Mouse (Mus musculus): ENCODE data around the gene Filip1l. TPM values are rescaled to one million over a fixed set of nuclear protein-coding genes. Genes with fewer than 3 reads are reported as not detected.
A peak's percentile ranks its signal among the peaks of the same experiment; 100 is the strongest.

Gene Filip1l
- polyA plus RNA-seq, 1 experiment from 2014 or later = 13.0 TPM

GRCm38 (mm10) chr16:57397845-57398244 lies 45.0 kb downstream of the Filip1l start:
- Histone ChIP-seq H3K36me3 (ENCODE audit: control insufficient read depth, insufficient read depth, low read length) (no peaks in the 10 kb centered on the region), H3K4me1 (ENCODE audit: control insufficient read depth, insufficient read depth, low read length) (no peaks in the 10 kb centered on the region), H3K4me2 (ENCODE audit: low read depth) (no peak overlapping the region), H3K9me3 (ENCODE audit: control insufficient read depth, low read length) (no peaks in the 10 kb centered on the region), H3K9ac (ENCODE audit: low read length) (no peak overlapping the region), H3K4me3 (ENCODE audit: low read depth, low read length) (no peak overlapping the region), H3K27me3 (ENCODE audit: control insufficient read depth, insufficient read depth, low read length) (no peaks in the 10 kb centered on the region), H3K27ac (ENCODE audit: low read depth, low read length) (no peak overlapping the region)
- 82% methylated on average over 6 of the region's 6 CpGs for WGBS
- ATAC-seq (ENCODE audit: insufficient read depth, low FRiP score, low TSS enrichment) (no peak), DNase-seq (ENCODE audit: low spot score) (no peak)

DNA sequence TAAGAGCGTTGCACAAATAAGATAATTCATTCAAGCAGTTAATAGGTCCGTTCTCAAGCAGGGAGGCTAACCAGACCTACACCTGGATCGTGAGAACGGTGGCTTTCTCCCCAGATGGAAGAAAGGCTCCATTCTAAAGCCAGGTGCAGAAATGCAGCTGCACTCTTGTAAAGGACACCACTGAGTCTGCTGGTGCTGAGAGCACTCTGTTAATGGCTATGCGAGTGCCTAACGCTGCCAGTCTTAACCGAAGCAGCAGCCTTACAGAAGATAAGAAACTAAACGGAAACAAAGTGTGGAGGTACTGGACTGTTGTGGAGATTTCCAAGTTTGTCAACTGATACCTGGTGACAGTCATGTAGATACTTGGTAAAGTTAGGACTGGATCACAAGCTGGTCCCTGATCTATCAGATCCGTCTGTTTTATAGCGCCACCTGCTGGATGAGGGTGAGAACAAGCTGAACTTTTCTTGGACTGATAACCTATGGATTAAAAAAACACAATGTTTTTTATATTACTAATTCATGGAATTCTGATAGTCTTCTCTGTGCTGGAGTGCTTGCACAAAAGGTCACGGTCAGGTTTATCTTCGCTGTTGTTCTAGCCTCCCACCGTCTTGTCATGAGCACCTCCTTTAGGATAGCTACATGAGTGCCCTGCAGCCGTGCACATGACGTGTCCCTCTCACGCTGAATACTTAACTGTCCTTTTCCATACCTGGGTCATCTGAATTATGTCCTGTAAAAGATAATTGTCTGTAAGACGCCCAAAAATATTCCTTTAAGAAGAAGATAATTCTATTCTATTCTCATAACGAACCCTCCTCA lies 45.7 kb downstream of the Filip1l start:
- H3K4me3 ChIP-seq (ENCODE audit: low read depth, low read length) = no peak overlapping the region
- peak; percentile 43; the same call in 1 of the 2 replicates for ATAC-seq (ENCODE audit: insufficient read depth, low FRiP score, low TSS enrichment)
- peak; percentile 58 for DNase-seq (ENCODE audit: low spot score)
- no peaks in the 10 kb centered on the region for H3K9me3 ChIP-seq (ENCODE audit: control insufficient read depth, low read length)
- no peaks in the 10 kb centered on the region for H3K27me3 ChIP-seq (ENCODE audit: control insufficient read depth, insufficient read depth, low read length)
- WGBS = 67% methylated on average over 18 of the region's 18 CpGs
- H3K4me1 ChIP-seq (ENCODE audit: control insufficient read depth, insufficient read depth, low read length) = no peaks in the 10 kb centered on the region
- H3K36me3 ChIP-seq (ENCODE audit: control insufficient read depth, insufficient read depth, low read length) = no peaks in the 10 kb centered on the region
- H3K27ac ChIP-seq (ENCODE audit: low read depth, low read length) = no peak overlapping the region
- no peak overlapping the region for H3K4me2 ChIP-seq (ENCODE audit: low read depth)
- H3K9ac ChIP-seq (ENCODE audit: low read length) = no peak overlapping the region

GRCm38 (mm10) chr16:57399566-57399965 lies 46.7 kb downstream of the Filip1l start:
- H3K4me1 ChIP-seq (ENCODE audit: control insufficient read depth, insufficient read depth, low read length) = no peaks in the 10 kb centered on the region
- WGBS = 89% methylated on average over 10 of the region's 10 CpGs
- no peak overlapping the region for H3K4me2 ChIP-seq (ENCODE audit: low read depth)
- no peak overlapping the region for H3K4me3 ChIP-seq (ENCODE audit: low read depth, low read length)
- no peak for ATAC-seq (ENCODE audit: insufficient read depth, low FRiP score, low TSS enrichment)
- no peak overlapping the region for H3K27ac ChIP-seq (ENCODE audit: low read depth, low read length)
- DNase-seq (ENCODE audit: low spot score) = no peak
- no peaks in the 10 kb centered on the region for H3K27me3 ChIP-seq (ENCODE audit: control insufficient read depth, insufficient read depth, low read length)
- no peak overlapping the region for H3K9ac ChIP-seq (ENCODE audit: low read length)
- H3K9me3 ChIP-seq (ENCODE audit: control insufficient read depth, low read length) = no peaks in the 10 kb centered on the region
- no peaks in the 10 kb centered on the region for H3K36me3 ChIP-seq (ENCODE audit: control insufficient read depth, insufficient read depth, low read length)

DNA sequence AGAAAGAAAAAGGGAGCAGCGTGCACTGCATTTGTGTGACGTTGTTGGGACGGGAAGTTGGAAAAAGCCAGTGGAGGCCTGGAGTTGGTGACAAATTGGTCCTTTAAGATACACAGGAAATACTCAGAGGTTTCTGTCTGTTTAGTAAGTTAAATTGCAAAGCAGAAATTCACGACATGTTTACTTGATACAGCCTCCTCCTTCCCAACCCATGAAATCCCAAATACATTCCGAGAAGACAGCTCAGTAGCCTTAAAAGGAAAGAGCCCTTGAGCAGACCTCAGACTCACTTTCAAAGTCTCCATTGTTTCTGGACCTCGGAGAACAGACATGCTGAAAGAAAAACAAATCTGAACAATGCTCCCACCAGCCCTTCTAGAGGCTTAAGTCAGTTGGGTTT lies 48.8 kb downstream of the Filip1l start:
- Histone ChIP-seq H3K9ac (ENCODE audit: low read length) (no peak overlapping the region), H3K27me3 (ENCODE audit: control insufficient read depth, insufficient read depth, low read length) (no peaks in the 10 kb centered on the region), H3K36me3 (ENCODE audit: control insufficient read depth, insufficient read depth, low read length) (no peaks in the 10 kb centered on the region), H3K27ac (ENCODE audit: low read depth, low read length) (no peak overlapping the region), H3K4me2 (ENCODE audit: low read depth) (no peak overlapping the region), H3K9me3 (ENCODE audit: control insufficient read depth, low read length) (no peaks in the 10 kb centered on the region), H3K4me3 (ENCODE audit: low read depth, low read length) (no peak overlapping the region), H3K4me1 (ENCODE audit: control insufficient read depth, insufficient read depth, low read length) (no peaks in the 10 kb centered on the region)
- 64% methylated on average over 6 of the region's 6 CpGs for WGBS
- ATAC-seq (ENCODE audit: insufficient read depth, low FRiP score, low TSS enrichment) (no peak), DNase-seq (ENCODE audit: low spot score) (no peak)

DNA sequence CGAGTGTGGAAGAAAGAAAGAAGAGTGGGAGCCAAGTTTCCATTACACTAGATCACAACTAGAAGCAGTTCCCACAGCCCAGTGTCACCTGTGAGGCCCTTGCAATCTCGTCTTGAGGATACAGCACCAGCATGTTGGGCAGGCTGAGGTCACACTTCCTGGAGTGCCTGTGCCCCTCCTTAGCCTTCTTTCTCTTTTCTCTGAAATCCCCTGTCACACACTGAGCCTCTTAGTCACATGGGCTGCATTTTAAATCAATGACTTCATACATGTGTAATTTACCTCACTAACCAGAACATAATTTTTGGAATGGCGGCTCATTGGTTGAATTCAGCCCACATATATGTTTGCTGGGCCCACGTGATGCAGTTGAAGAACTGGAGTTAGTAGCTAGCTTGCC lies 50.0 kb downstream of the Filip1l start:
- H3K4me1 ChIP-seq (ENCODE audit: control insufficient read depth, insufficient read depth, low read length) = no peaks in the 10 kb centered on the region
- H3K9ac ChIP-seq (ENCODE audit: low read length) = no peak overlapping the region
- no peaks in the 10 kb centered on the region for H3K9me3 ChIP-seq (ENCODE audit: control insufficient read depth, low read length)
- H3K27ac ChIP-seq (ENCODE audit: low read depth, low read length) = no peak overlapping the region
- H3K4me2 ChIP-seq (ENCODE audit: low read depth) = no peak overlapping the region
- H3K36me3 ChIP-seq (ENCODE audit: control insufficient read depth, insufficient read depth, low read length) = no peaks in the 10 kb centered on the region
- ATAC-seq (ENCODE audit: insufficient read depth, low FRiP score, low TSS enrichment) (no peak), DNase-seq (ENCODE audit: low spot score) (no peak)
- H3K27me3 ChIP-seq (ENCODE audit: control insufficient read depth, insufficient read depth, low read length) = no peaks in the 10 kb centered on the region
- WGBS = 90% methylated on average over 4 of the region's 4 CpGs
- H3K4me3 ChIP-seq (ENCODE audit: low read depth, low read length) = no peak overlapping the region

DNA sequence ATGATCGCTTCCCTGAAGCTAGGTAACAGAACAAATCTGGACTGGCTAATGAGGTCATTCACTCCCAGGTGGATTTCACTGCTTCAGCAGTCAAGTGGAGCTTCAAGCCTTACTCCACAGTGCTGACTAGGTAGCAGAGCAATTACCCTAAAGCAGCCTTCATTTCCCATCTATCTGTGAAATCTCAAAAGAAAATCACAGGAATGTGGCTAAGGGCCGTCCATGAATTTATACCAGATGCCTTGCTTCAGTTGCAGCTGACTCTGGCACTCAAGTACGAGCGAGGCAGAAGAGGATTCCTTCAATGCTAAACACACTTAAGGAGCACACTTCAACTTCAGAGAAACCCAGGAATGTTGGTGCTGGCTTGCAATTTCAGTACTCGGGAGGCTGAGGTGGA lies 50.9 kb downstream of the Filip1l start:
- 79% methylated on average over 5 of the region's 5 CpGs for WGBS
- Histone ChIP-seq H3K27me3 (ENCODE audit: control insufficient read depth, insufficient read depth, low read length) (no peaks in the 10 kb centered on the region), H3K27ac (ENCODE audit: low read depth, low read length) (no peak overlapping the region), H3K9me3 (ENCODE audit: control insufficient read depth, low read length) (no peaks in the 10 kb centered on the region), H3K9ac (ENCODE audit: low read length) (no peak overlapping the region), H3K4me1 (ENCODE audit: control insufficient read depth, insufficient read depth, low read length) (no peaks in the 10 kb centered on the region), H3K36me3 (ENCODE audit: control insufficient read depth, insufficient read depth, low read length) (no peaks in the 10 kb centered on the region), H3K4me2 (ENCODE audit: low read depth) (no peak overlapping the region), H3K4me3 (ENCODE audit: low read depth, low read length) (no peak overlapping the region)
- no peak for DNase-seq (ENCODE audit: low spot score)
- no peak for ATAC-seq (ENCODE audit: insufficient read depth, low FRiP score, low TSS enrichment)

GRCm38 (mm10) chr16:57412766-57413165 lies 59.9 kb downstream of the Filip1l start:
- DNase-seq (ENCODE audit: low spot score) = no peak
- ATAC-seq (ENCODE audit: insufficient read depth, low FRiP score, low TSS enrichment) = no peak
- no peak overlapping the region for H3K4me2 ChIP-seq (ENCODE audit: low read depth)
- H3K9ac ChIP-seq (ENCODE audit: low read length) = no peak overlapping the region
- no peaks in the 10 kb centered on the region for H3K9me3 ChIP-seq (ENCODE audit: control insufficient read depth, low read length)
- no peaks in the 10 kb centered on the region for H3K27me3 ChIP-seq (ENCODE audit: control insufficient read depth, insufficient read depth, low read length)
- no peaks in the 10 kb centered on the region for H3K4me1 ChIP-seq (ENCODE audit: control insufficient read depth, insufficient read depth, low read length)
- H3K36me3 ChIP-seq (ENCODE audit: control insufficient read depth, insufficient read depth, low read length) = no peaks in the 10 kb centered on the region
- 41% methylated on average over 4 of the region's 4 CpGs for WGBS
- H3K27ac ChIP-seq (ENCODE audit: low read depth, low read length) = no peak overlapping the region
- no peak overlapping the region for H3K4me3 ChIP-seq (ENCODE audit: low read depth, low read length)

DNA sequence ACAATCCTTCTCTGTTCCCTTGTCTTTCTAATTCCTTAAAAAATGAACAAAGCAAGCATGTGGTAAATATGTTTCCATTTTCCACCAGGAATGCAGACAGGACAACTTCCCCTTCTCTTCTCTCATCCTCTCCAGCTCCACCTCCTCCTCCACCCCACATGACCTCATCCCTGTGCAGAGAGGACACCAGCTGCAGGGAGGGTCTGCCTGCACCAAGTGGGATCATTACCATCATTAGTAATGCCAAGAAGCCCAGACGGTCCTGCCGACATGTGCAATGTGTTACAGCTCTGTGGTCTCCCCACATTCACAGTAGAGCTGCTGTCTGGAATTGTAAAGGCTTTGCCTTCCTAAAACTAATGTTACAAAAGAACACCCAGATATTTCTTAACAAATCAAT lies 63.2 kb downstream of the Filip1l start:
- no peak for ATAC-seq (ENCODE audit: insufficient read depth, low FRiP score, low TSS enrichment)

GRCm38 (mm10) chr16:57417017-57417416 lies 64.1 kb downstream of the Filip1l start:
- no peaks in the 10 kb centered on the region for H3K36me3 ChIP-seq (ENCODE audit: control insufficient read depth, insufficient read depth, low read length)
- WGBS = 82% methylated on average over 9 of the region's 9 CpGs
- no peaks in the 10 kb centered on the region for H3K9me3 ChIP-seq (ENCODE audit: control insufficient read depth, low read length)
- ATAC-seq (ENCODE audit: insufficient read depth, low FRiP score, low TSS enrichment) = no peak
- no peaks in the 10 kb centered on the region for H3K27me3 ChIP-seq (ENCODE audit: control insufficient read depth, insufficient read depth, low read length)
- no peak overlapping the region for H3K4me2 ChIP-seq (ENCODE audit: low read depth)
- DNase-seq (ENCODE audit: low spot score) = no peak
- H3K4me3 ChIP-seq (ENCODE audit: low read depth, low read length) = no peak overlapping the region
- no peaks in the 10 kb centered on the region for H3K4me1 ChIP-seq (ENCODE audit: control insufficient read depth, insufficient read depth, low read length)
- no peak overlapping the region for H3K9ac ChIP-seq (ENCODE audit: low read length)
- H3K27ac ChIP-seq (ENCODE audit: low read depth, low read length) = no peak overlapping the region

More for the DNA sequence above, 63.2 kb downstream of the Filip1l start:
- Histone ChIP-seq H3K4me2 (ENCODE audit: low read depth) (no peak overlapping the region), H3K27ac (ENCODE audit: low read depth, low read length) (no peak overlapping the region), H3K9ac (ENCODE audit: low read length) (no peak overlapping the region), H3K27me3 (ENCODE audit: control insufficient read depth, insufficient read depth, low read length) (no peaks in the 10 kb centered on the region), H3K4me1 (ENCODE audit: control insufficient read depth, insufficient read depth, low read length) (no peaks in the 10 kb centered on the region), H3K9me3 (ENCODE audit: control insufficient read depth, low read length) (no peaks in the 10 kb centered on the region), H3K4me3 (ENCODE audit: low read depth, low read length) (no peak overlapping the region), H3K36me3 (ENCODE audit: control insufficient read depth, insufficient read depth, low read length) (no peaks in the 10 kb centered on the region)
- DNase-seq (ENCODE audit: low spot score) = no peak
- WGBS = 29% methylated on average over 2 of the region's 2 CpGs

All from neural tube, embryonic 11.5 days (tissue).